Mouse (Mus musculus): ENCODE data around the gene Rab11a.

The Rab11a gene

GRCm38 (mm10) chr9:64737406-64738201 is at the start of gene Rab11a:
Gene Rab11a, minus strand, starts transcription at chr9:64737758.
- DNase-seq (ENCODE audit: low spot score) = peak; percentile 98

DNA sequence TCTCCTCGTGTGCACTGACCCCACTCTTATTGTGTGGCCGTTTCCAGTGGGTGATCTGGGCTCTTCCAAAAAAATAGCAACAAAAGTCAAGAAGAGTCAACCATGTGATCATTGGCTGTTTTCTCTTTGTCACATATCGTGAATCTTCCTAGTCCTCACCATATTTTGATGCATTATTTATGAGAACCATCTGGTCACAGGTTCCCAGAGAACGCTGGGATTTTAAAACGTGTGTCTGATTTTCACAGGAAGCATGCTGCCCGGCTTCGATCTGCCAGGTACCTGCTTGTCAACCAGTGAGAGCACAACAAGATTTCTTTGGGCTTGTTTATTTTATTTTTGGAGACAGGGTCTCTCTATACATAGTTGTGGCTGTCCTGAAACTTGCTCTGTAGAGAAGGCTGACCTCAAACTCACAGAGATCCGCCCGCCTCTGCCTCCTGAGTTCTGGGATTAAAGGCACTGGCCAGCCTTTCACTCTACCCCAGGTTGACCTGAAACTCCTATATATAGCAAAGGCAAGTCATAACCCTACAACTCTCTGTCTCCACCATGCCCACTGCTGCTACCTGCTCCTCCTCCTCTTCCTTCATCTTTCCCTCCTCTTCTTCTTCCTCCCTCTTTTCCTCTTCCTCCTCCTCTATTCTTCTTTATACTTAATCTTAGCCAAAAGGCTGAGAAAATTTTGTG is 48.8 kb upstream of the Rab11a start:
- DNase-seq (ENCODE audit: low spot score) = no peak

DNA sequence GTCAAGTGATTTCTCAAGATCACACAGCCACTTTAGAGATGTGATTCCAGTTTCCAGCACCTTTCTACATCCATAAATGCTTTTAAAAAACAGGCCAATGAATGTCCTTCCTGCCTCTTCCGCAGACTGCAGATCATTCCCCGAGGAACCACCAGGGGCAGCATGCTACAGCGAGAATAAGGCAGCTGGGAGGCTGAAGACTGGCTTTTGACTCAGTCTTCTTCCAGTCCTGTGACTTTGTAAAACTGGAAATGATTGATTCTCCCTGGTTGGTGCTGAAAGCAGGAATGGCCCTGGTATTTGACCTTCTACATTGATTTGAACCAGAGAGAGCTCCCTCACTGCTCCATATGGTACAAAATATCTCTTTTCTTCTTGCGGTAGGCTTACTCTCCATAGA is 47.3 kb upstream of the Rab11a start:
- peak; percentile 65 for DNase-seq (ENCODE audit: low spot score)

DNA sequence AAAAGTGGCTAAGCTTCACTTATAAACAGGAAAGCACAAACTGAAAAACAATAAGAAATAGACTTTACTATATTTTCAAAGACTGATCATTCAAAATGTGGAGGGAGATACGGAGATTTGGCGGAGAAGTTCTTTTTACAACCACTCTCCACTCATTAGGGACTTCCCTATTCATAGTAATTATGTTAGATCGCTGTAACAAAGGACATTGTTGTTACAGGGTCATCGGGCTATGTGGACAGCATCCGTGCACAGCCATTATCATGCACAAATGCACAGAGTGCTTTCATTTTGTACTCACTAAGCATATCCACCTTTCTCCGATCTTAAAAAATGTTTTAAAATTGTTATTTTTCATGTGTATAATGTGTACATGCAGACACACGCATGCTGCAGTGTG is 46.0 kb upstream of the Rab11a start:
- no peak for DNase-seq (ENCODE audit: low spot score)

GRCm38 (mm10) chr9:64779628-64780027 is 42.1 kb upstream of the Rab11a start:
- DNase-seq (ENCODE audit: low spot score) = no peak

DNA sequence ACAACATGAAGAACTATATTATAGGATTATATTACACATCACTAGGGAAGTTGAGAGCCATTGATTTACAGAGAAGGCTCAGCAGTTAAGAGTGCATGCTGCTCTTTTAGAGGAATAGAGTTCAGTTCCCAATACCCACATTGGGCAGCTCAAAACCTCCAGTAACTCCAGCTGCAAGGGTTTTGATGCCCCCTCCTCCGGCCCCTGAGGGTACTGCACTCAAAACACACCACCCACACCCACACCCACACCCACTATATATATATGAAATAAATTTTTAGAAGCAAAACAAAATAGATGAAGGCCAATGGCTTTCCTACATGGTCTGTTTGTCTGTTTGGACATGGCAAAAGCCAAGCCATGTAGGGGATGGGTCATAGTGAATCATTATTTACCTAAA is 40.6 kb upstream of the Rab11a start:
- no peak for DNase-seq (ENCODE audit: low spot score)

GRCm38 (mm10) chr9:64777441-64777987 is 40.0 kb upstream of the Rab11a start:
- DNase-seq (ENCODE audit: low spot score) = no peak

GRCm38 (mm10) chr9:64775491-64775890 is 37.9 kb upstream of the Rab11a start:
- no peak for DNase-seq (ENCODE audit: low spot score)

DNA sequence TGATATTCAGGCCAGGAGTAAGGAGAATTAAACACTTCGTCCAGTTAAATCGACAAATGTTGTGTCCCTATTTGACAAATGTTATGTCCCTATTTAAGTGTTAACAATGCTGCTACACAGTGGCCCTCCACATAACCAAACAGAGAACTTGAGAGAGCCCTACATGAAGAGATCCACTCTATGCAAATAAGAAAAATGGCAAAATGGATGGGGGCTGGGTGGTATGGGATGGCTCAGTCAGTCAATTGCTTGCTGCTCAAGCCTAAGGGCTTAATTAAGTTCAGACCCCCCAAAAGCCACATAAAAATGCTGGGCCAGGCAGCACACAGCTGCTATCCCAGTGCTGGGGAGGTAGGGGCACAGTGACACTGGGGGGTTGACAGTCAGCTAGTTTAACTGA is 37.3 kb upstream of the Rab11a start:
- no peak for DNase-seq (ENCODE audit: low spot score)

DNA sequence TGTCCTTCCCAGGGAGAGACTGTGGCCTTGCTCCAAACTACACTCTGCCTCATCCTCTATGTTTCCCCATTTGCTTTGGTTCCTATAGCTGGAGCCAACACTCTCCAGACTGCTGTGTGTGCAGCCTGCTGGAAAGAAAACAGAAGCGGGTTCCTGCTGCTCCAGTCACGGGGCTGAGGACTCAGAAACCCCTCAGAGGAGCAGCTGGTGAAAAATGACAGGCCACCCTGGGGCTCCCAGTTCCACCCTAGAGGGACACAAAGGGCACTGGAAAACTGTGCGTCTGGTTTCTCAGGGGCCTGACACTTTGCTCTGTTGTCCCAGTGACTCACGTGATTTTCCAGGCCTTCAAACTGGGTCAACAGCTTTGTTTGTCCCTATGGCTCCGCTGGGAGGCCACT is 36.9 kb upstream of the Rab11a start:
- DNase-seq (ENCODE audit: low spot score) = no peak

DNA sequence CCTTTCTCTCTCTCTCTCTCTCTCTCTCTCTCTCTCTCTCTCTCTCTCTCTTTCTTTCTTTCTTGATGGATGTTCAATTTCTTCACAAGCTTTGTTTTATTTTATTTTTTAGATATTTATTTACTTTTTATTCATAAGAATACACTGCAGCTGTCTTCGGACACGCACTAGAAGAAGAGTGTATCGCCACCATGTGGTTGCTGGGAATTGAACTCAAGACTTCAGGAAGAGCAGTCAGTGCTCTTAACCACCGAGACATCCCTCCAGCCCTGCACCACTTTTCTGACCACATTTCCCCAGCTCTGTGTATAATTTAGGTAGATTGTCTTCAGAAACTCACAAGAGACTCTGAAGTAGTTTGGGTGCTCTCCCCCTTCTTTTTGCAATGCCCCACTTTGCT is 36.4 kb upstream of the Rab11a start:
- DNase-seq (ENCODE audit: low spot score) = no peak

GRCm38 (mm10) chr9:64773254-64773653 is 35.7 kb upstream of the Rab11a start:
- no peak for DNase-seq (ENCODE audit: low spot score)

- DNase-seq (ENCODE audit: low spot score) = no peak
Observed at GRCm38 (mm10) chr9:64771236-64771635, 33.7 kb upstream of the Rab11a start.

- DNase-seq (ENCODE audit: low spot score) = no peak
Observed at GRCm38 (mm10) chr9:64770411-64770849, 32.9 kb upstream of the Rab11a start.

- no peak for DNase-seq (ENCODE audit: low spot score)
Observed at GRCm38 (mm10) chr9:64769911-64770310, 32.4 kb upstream of the Rab11a start.

DNA sequence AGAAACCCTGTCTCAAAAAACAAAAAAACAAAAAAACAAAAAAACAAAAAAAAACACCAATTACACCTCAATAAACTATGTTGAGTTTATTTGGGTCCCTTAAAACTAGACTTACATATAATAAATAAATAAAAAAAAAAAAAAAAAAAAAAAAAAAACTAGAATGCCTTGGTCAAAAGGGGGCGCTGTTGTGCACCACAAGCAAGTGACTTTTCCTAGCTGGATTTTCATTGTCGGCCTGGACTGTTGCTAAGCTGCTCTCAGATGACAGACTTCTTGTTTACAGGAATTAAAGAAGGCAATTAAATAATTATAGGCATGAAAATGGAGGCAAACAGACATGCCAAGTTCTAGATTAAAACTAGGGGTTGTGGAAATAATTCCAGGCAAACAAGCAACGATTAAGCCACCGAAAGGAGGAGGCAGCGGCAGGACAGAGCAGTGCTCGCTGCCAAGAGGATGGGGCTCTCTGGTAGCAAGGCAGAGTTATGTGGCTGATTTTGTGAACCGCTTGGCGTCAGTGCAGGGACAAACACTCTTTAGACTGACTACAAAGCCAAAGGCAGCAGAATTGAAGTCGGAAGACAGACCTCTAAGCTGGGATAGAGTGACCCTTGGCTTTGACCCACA is 31.6 kb upstream of the Rab11a start:
- DNase-seq (ENCODE audit: low spot score) = peak; percentile 45

GRCm38 (mm10) chr9:64767796-64768195 is 30.2 kb upstream of the Rab11a start:
- DNase-seq (ENCODE audit: low spot score) = no peak

GRCm38 (mm10) chr9:64766136-64766535 is 28.6 kb upstream of the Rab11a start:
- DNase-seq (ENCODE audit: low spot score) = no peak

GRCm38 (mm10) chr9:64764824-64765223 is 27.3 kb upstream of the Rab11a start:
- no peak for DNase-seq (ENCODE audit: low spot score)

DNA sequence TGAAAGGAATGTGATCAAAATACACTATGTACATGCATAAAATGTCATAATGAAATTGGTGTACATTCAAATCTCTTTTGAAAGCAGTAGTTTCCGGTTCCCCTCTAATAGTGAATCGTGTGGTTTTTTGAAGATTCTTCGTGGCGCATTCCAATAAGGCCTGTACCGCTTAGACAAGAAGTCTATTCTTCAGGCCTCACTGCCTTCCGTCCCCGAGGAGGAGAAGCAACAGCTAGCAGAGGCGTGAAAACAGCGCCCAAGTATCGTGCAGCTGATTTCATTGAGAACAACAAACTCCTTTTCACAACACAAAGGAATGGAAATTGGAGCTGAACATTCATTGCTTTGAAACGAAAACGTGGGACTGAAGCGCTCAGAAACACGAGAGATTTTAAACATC is 20.5 kb upstream of the Rab11a start:
- DNase-seq (ENCODE audit: low spot score) = no peak

DNA sequence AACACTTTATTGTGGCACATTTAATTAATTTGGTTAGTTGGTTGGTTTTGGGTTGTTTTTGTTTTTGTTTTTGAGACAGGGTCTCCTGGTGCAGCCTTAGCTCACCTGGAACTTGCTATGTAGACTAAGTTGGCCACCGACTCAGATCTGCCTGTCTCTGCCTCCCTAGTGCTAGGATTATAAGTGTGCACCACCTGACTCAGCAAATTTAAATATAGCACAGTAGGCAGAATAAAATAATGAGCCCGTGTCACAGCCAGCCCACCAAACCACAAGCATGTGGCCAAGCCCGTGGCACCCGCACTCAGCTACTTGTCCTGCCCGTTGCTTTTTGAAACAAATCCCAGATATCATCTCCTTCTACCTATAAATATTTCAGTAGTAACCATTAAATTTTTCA is 15.0 kb upstream of the Rab11a start:
- no peak for DNase-seq (ENCODE audit: low spot score)

- DNase-seq (ENCODE audit: low spot score) = no peak
Observed at GRCm38 (mm10) chr9:64749314-64749713, 11.8 kb upstream of the Rab11a start.

DNA sequence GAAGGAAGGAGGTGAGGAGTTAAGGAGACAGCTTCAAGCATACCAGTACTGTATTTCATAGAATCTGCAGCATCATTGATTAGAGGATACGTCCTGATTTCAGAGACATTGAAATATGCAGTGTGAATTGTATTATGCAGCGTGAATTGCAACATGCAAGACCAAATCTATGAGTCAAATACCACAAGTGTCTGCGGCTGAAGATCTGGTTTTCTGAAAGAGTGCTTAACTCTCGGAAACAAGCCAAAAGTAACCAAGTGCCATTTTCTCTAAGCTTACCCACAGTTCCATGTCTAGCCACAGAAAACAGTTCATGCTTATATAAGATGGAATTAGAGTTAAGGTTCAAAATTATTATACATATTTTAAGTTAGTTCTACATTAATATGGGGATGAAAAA is 10.2 kb upstream of the Rab11a start:
- DNase-seq (ENCODE audit: low spot score) = no peak

All from urinary bladder, postnatal 25 days (tissue).